8 mouse cellular contexts compared by ENCODE assay signal in the genomic region with DNA sequence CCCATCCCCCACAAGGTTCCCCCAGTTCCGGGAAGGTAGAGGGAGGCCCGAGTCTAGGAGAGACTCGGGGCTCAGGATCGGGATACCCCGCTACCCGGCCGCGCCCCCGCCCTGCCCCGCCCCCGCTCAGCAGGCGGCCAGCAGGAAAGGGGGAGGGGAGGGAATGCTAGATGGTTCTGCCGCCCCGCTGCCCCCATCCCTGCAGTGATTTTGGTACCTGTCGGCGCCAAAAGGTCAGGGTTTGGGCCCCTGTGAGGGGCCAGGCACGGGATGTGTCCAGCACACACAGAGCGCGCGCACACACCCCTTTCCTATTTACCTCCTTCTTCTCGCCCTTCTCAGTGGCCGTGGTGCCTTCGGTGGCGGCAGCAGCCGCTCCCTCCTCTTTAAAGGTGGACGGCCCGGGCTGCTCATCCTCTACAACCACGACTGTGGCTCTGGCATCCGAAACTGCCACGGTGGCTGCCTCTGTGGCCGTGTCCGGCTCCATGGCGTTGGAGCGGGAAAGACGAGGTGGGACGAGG. TPM values are rescaled to one million over a fixed set of nuclear protein-coding genes. Genes with fewer than 3 reads are reported as not detected.
A peak's percentile ranks its signal among the peaks of the same experiment; 100 is the strongest.
DNase-seq lines count a peak whose midpoint lies in the region; ATAC-seq and TF ChIP-seq lines count a peak whose summit lies in the region.

No protein-coding gene starts in this region.

- H3K4me1 ChIP-seq in ES-Bruce4 (ENCODE audit: control insufficient read depth, insufficient read depth, low read length) = no peaks in the 10 kb centered on the region
- H3K4me1 ChIP-seq in heart, postnatal 0 days (ENCODE audit: control insufficient read depth, insufficient read depth) = no peaks in the 10 kb centered on the region
- no peaks in the 10 kb centered on the region for H3K4me1 ChIP-seq in limb, embryonic 11.5 days (ENCODE audit: control insufficient read depth, insufficient read depth, low read length)
- no peaks in the 10 kb centered on the region for H3K4me1 ChIP-seq in neural tube, embryonic 12.5 days

- H3K9ac ChIP-seq in ES-Bruce4 (ENCODE audit: low read depth, poor library complexity, severe bottlenecking) = peak overlapping the region; percentile 65
- peak overlapping the region; percentile 51 for H3K9ac ChIP-seq in heart, postnatal 0 days (replicated peaks; ENCODE audit: low read depth, low read length)
- peak overlapping the region; percentile 68 for H3K9ac ChIP-seq in limb, embryonic 11.5 days (ENCODE audit: low read length)
- H3K9ac ChIP-seq in neural tube, embryonic 12.5 days = peak overlapping the region; percentile 75

- TF ChIP-seq EP300 in ES-Bruce4 (IDR thresholded peaks at IDR 0.05; ENCODE audit: insufficient read depth, low read depth, low read length) = no peak
- TF ChIP-seq EP300 in heart, postnatal 0 days (IDR thresholded peaks at IDR 0.05; ENCODE audit: low read depth) = no peak

- no peaks in the 10 kb centered on the region for H3K36me3 ChIP-seq in ES-Bruce4 (ENCODE audit: control insufficient read depth, insufficient read depth, low read length, poor library complexity, severe bottlenecking)
- H3K36me3 ChIP-seq in heart, postnatal 0 days (replicated peaks; ENCODE audit: control insufficient read depth, insufficient read depth, low read length) = no peaks in the 10 kb centered on the region
- H3K36me3 ChIP-seq in limb, embryonic 11.5 days (ENCODE audit: control insufficient read depth, insufficient read depth, low read length) = no peaks in the 10 kb centered on the region
- no peaks in the 10 kb centered on the region for H3K36me3 ChIP-seq in neural tube, embryonic 12.5 days

- H3K27ac ChIP-seq in ES-Bruce4 (ENCODE audit: insufficient read depth, low read length) = no peak overlapping the region
- peak overlapping the region; percentile 44 for H3K27ac ChIP-seq in heart, postnatal 0 days (ENCODE audit: low read depth)
- H3K27ac ChIP-seq in limb, embryonic 11.5 days (replicated peaks; ENCODE audit: low read depth, low read length) = peak overlapping the region; percentile 59
- peak overlapping the region; percentile 32; the same call in 1 of the 2 replicates for H3K27ac ChIP-seq in neural tube, embryonic 12.5 days

- peak overlapping the region; percentile 92 for H3K4me3 ChIP-seq in ES-Bruce4 (ENCODE audit: low read depth, low read length)
- H3K4me3 ChIP-seq in heart, postnatal 0 days (ENCODE audit: low read depth, low read length) = peak overlapping the region; percentile 69
- peak overlapping the region; percentile 53 for H3K4me3 ChIP-seq in limb, embryonic 11.5 days (ENCODE audit: low read depth, low read length)
- H3K4me3 ChIP-seq in neural tube, embryonic 12.5 days = peak overlapping the region; percentile 55

- TF ChIP-seq CTCF in ES-Bruce4 (IDR thresholded peaks at IDR 0.05; ENCODE audit: low read depth, low read length) = no peak
- no peak for TF ChIP-seq CTCF in heart, postnatal 0 days (IDR thresholded peaks at IDR 0.05; ENCODE audit: low read depth)

- no peak for TF ChIP-seq POLR2A in ES-Bruce4 (IDR thresholded peaks at IDR 0.05; ENCODE audit: insufficient read depth, low read length)

- 15% methylated on average over 21 of the region's 36 CpGs for WGBS in heart, postnatal 0 days
- WGBS in limb, embryonic 11.5 days = 27% methylated on average over 28 of the region's 36 CpGs
- 17% methylated on average over 29 of the region's 36 CpGs for WGBS in neural tube, embryonic 12.5 days

- DNase-seq in gastrocnemius, postnatal 10 days = peak; percentile 6
- no peak for DNase-seq in gastrocnemius, adult 18-20 months (ENCODE audit: low spot score)
- peak; percentile 39 to 49 for DNase-seq in cerebellum, postnatal 25 days
- no peak for DNase-seq in heart, postnatal 0 days (ENCODE audit: low spot score)
- peak; percentile 49 for DNase-seq in limb, embryonic 11.5 days (ENCODE audit: low spot score)
- DNase-seq in MN1 (ENCODE audit: low spot score) = no peak

- ATAC-seq in heart, postnatal 0 days (ENCODE audit: insufficient read depth, low read depth) = peak; percentile 66; the same call in 1 of the 2 replicates
- peak; percentile 65 for ATAC-seq in limb, embryonic 11.5 days (ENCODE audit: insufficient number of reproducible peaks, low FRiP score, low TSS enrichment, low read depth)
- ATAC-seq in neural tube, embryonic 12.5 days (ENCODE audit: low FRiP score, low read depth) = peak; percentile 86

- H3K27me3 ChIP-seq in ES-Bruce4 (ENCODE audit: control insufficient read depth, insufficient read depth, low read length, poor library complexity, severe bottlenecking) = no peaks in the 10 kb centered on the region
- no peaks in the 10 kb centered on the region for H3K27me3 ChIP-seq in heart, postnatal 0 days (ENCODE audit: control insufficient read depth, insufficient read depth, low read length)
- H3K27me3 ChIP-seq in limb, embryonic 11.5 days (ENCODE audit: control insufficient read depth, insufficient read depth, low read length) = no peaks in the 10 kb centered on the region
- no peaks in the 10 kb centered on the region for H3K27me3 ChIP-seq in neural tube, embryonic 12.5 days (replicated peaks)

- H3K9me3 ChIP-seq in ES-Bruce4 (replicated peaks; ENCODE audit: control insufficient read depth, insufficient read depth, low read length, poor library complexity, severe bottlenecking) = no peaks in the 10 kb centered on the region
- H3K9me3 ChIP-seq in heart, postnatal 0 days (replicated peaks; ENCODE audit: control insufficient read depth, low read length) = no peaks in the 10 kb centered on the region
- H3K9me3 ChIP-seq in limb, embryonic 11.5 days (ENCODE audit: control insufficient read depth, low read length) = no peaks in the 10 kb centered on the region
- no peaks in the 10 kb centered on the region for H3K9me3 ChIP-seq in neural tube, embryonic 12.5 days

- H3K4me2 ChIP-seq in heart, postnatal 0 days (ENCODE audit: low read depth, low read length) = peak overlapping the region; percentile 76
- H3K4me2 ChIP-seq in limb, embryonic 11.5 days (ENCODE audit: low read depth, severe bottlenecking) = peak overlapping the region; percentile 45
- H3K4me2 ChIP-seq in neural tube, embryonic 12.5 days (replicated peaks) = peak overlapping the region; percentile 65

RNA-seq across cellular contexts. Expression of a gene that starts 0.8 kb away (rescaled TPM):
- total RNA-seq in gastrocnemius, postnatal 10 days (2021) = 1 to 10 TPM; 3.2 to 5.0 TPM
- total RNA-seq in gastrocnemius, adult 18-20 months (2021) = 1 to 10 TPM; 3.9 to 4.8 TPM
- 8.3 and 11.0 TPM in 2 replicates for polyA plus RNA-seq in ES-Bruce4 (2011; ENCODE audit: insufficient read depth, insufficient read length, low read depth, missing spikeins)
- total RNA-seq in heart, postnatal 0 days (2014; rRNA removed; ENCODE audit: low replicate concordance) = 5.0 and 9.6 TPM in 2 replicates
- 10.4 and 11.0 TPM in 2 replicates for polyA plus RNA-seq in heart, postnatal 0 days (2015; fragmentation: Nextera tagmentation; extraction: Ambion mirVana)
- polyA plus RNA-seq in limb, embryonic 11.5 days (2014; fragmentation: Nextera tagmentation; extraction: Ambion mirVana) = 36.0 and 36.5 TPM in 2 replicates
- 23.6 and 29.8 TPM in 2 replicates for polyA plus RNA-seq in neural tube, embryonic 12.5 days (2016; fragmentation: Nextera tagmentation; extraction: Ambion mirVana)

RNA-seq across cellular contexts. Expression of a gene that starts 20.2 kb away (rescaled TPM):
- 10 to 100 TPM in 1 of 2 experiments, 1 to 10 TPM in 1; 9.8 to 12.1 TPM for total RNA-seq in gastrocnemius, postnatal 10 days (2021)
- total RNA-seq in gastrocnemius, adult 18-20 months (2021) = 10 to 100 TPM; 11.3 to 12.0 TPM
- polyA plus RNA-seq in ES-Bruce4 (2011; ENCODE audit: insufficient read depth, insufficient read length, low read depth, missing spikeins) = 43.7 and 45.1 TPM in 2 replicates
- 9.0 and 16.5 TPM in 2 replicates for total RNA-seq in heart, postnatal 0 days (2014; rRNA removed; ENCODE audit: low replicate concordance)
- polyA plus RNA-seq in heart, postnatal 0 days (2015; fragmentation: Nextera tagmentation; extraction: Ambion mirVana) = 6.0 and 6.1 TPM in 2 replicates
- 21.6 and 22.4 TPM in 2 replicates for polyA plus RNA-seq in limb, embryonic 11.5 days (2014; fragmentation: Nextera tagmentation; extraction: Ambion mirVana)
- polyA plus RNA-seq in neural tube, embryonic 12.5 days (2016; fragmentation: Nextera tagmentation; extraction: Ambion mirVana) = 21.7 and 23.0 TPM in 2 replicates

Comparison
In these comparisons a context has a peak if more than half of its experiments do, and no peak if none do; other contexts are left out.
1. DNase-seq: peak in gastrocnemius, postnatal 10 days (single experiment), cerebellum, postnatal 25 days (2 of 2) and limb, embryonic 11.5 days (single experiment); none in gastrocnemius, adult 18-20 months (single experiment), heart, postnatal 0 days (single experiment) and MN1 (single experiment).
2. Peak in every context shown above with its lines, with median percentiles within 50 percentile points of each other: H3K4me3 ChIP-seq, H3K9ac ChIP-seq, ATAC-seq and H3K4me2 ChIP-seq.